Comparison of ENCODE assay signal across 16 mouse cellular contexts in genomic region chr12:104003238-104003612, GRCm38 (mm10). TPM values are rescaled to one million over a fixed set of nuclear protein-coding genes. Genes with fewer than 3 reads are reported as not detected.
DNase-seq lines count a peak whose midpoint lies in the region; ATAC-seq and TF ChIP-seq lines count a peak whose summit lies in the region.
"Had no signal": no experiment of that assay in that cellular context is flagged by ENCODE, and none has a peak within 500 bp of the region (broad histone marks: within the 10 kb centered on the region; RNA-seq: fewer than 3 reads in every experiment).

No protein-coding gene starts in this region.

- no peak for DNase-seq in heart, embryonic 10.5 days (ENCODE audit: low spot score)
- peak; percentile 8 for DNase-seq in midbrain, postnatal 0 days (ENCODE audit: low spot score)
- peak; percentile 59 for DNase-seq in fibroblast of lung, adult 2 months (ENCODE audit: low read depth)
- DNase-seq in telencephalon, adult 2 months (ENCODE audit: low read depth, low spot score): peak; percentile 16
- no peak for DNase-seq in thymus, postnatal 25 days
- no peak for DNase-seq in thymus, adult 2 months
- DNase-seq: cerebellum, postnatal 25 days; gastrocnemius, postnatal 10 days; liver, embryonic 13.5 days had no signal

- no peak overlapping the region for H3K4me3 ChIP-seq in heart, embryonic 16.5 days (ENCODE audit: low read length)
- H3K4me3 ChIP-seq in heart, embryonic 10.5 days: no peak overlapping the region
- no peak overlapping the region for H3K4me3 ChIP-seq in midbrain, postnatal 0 days (ENCODE audit: low read depth, low read length)
- H3K4me3 ChIP-seq in midbrain, embryonic 13.5 days (replicated peaks): no peak overlapping the region
- H3K4me3 ChIP-seq in thymus, adult 2 months (ENCODE audit: control insufficient read depth, insufficient read depth, low read length): no peak overlapping the region
- H3K4me3 ChIP-seq: liver, embryonic 13.5 days had no signal

- no peak overlapping the region for H3K4me2 ChIP-seq in heart, embryonic 16.5 days (ENCODE audit: low read depth, low read length)
- no peak overlapping the region for H3K4me2 ChIP-seq in midbrain, postnatal 0 days (ENCODE audit: low read depth, low read length, poor library complexity, severe bottlenecking)
- no peak overlapping the region for H3K4me2 ChIP-seq in midbrain, embryonic 13.5 days (replicated peaks)
- H3K4me2 ChIP-seq: liver, embryonic 13.5 days had no signal

- TF ChIP-seq CTCF in midbrain, postnatal 0 days (IDR thresholded peaks at IDR 0.05): no peak
- TF ChIP-seq CTCF in thymus, adult 2 months (IDR thresholded peaks at IDR 0.05; ENCODE audit: borderline replicate concordance, control insufficient read depth, extremely low read depth, insufficient read depth, low read length, poor library complexity): no peak

- TF ChIP-seq POLR2A in thymus, adult 2 months (IDR thresholded peaks at IDR 0.05; ENCODE audit: control insufficient read depth, extremely low read depth, insufficient read depth, low read length, poor library complexity): no peak

- no peaks in the 10 kb centered on the region for H3K27me3 ChIP-seq in heart, embryonic 16.5 days (ENCODE audit: control insufficient read depth, insufficient read depth, low read length)
- H3K27me3 ChIP-seq in heart, embryonic 10.5 days (ENCODE audit: insufficient read depth, poor library complexity, severe bottlenecking): no peaks in the 10 kb centered on the region; the same call in 1 of the 2 replicates
- no peaks in the 10 kb centered on the region for H3K27me3 ChIP-seq in midbrain, postnatal 0 days (ENCODE audit: insufficient read depth, low read length)
- no peaks in the 10 kb centered on the region for H3K27me3 ChIP-seq in midbrain, embryonic 13.5 days
- no peaks in the 10 kb centered on the region for H3K27me3 ChIP-seq in thymus, adult 2 months (ENCODE audit: control insufficient read depth, insufficient read depth, low read length)
- H3K27me3 ChIP-seq: liver, embryonic 13.5 days had no signal

- H3K9me3 ChIP-seq in heart, embryonic 16.5 days (replicated peaks; ENCODE audit: control insufficient read depth, low read length): peaks cover 2% of the 10 kb centered on the region; the same call in 1 of the 2 replicates
- H3K9me3 ChIP-seq in heart, embryonic 10.5 days: no peaks in the 10 kb centered on the region; the same call in 1 of the 2 replicates
- no peaks in the 10 kb centered on the region for H3K9me3 ChIP-seq in midbrain, postnatal 0 days (ENCODE audit: low read length)
- H3K9me3 ChIP-seq in midbrain, embryonic 13.5 days: no peaks in the 10 kb centered on the region

- no peaks in the 10 kb centered on the region for H3K36me3 ChIP-seq in heart, embryonic 16.5 days (ENCODE audit: control insufficient read depth, insufficient read depth)
- no peaks in the 10 kb centered on the region for H3K36me3 ChIP-seq in heart, embryonic 10.5 days
- H3K36me3 ChIP-seq in midbrain, postnatal 0 days (ENCODE audit: insufficient read depth, low read length): no peaks in the 10 kb centered on the region
- H3K36me3 ChIP-seq in midbrain, embryonic 13.5 days: no peaks in the 10 kb centered on the region
- H3K36me3 ChIP-seq in thymus, adult 2 months (ENCODE audit: control insufficient read depth, insufficient read depth, low read length): no peaks in the 10 kb centered on the region
- H3K36me3 ChIP-seq: liver, embryonic 13.5 days had no signal

- H3K27ac ChIP-seq in heart, embryonic 16.5 days (ENCODE audit: low read length): peak overlapping the region; percentile 79; the same call in 1 of the 2 replicates
- no peak overlapping the region for H3K27ac ChIP-seq in heart, embryonic 10.5 days
- H3K27ac ChIP-seq in midbrain, postnatal 0 days (ENCODE audit: low read depth, low read length): no peak overlapping the region
- H3K27ac ChIP-seq in midbrain, embryonic 13.5 days: no peak overlapping the region
- H3K27ac ChIP-seq in thymus, adult 2 months (ENCODE audit: control insufficient read depth, insufficient read depth, low read length): no peak overlapping the region
- H3K27ac ChIP-seq: liver, embryonic 13.5 days had no signal

- H3K9ac ChIP-seq in heart, embryonic 16.5 days (ENCODE audit: low read length): no peak overlapping the region
- H3K9ac ChIP-seq in midbrain, postnatal 0 days (replicated peaks; ENCODE audit: low read length, poor library complexity, severe bottlenecking): no peak overlapping the region
- H3K9ac ChIP-seq in midbrain, embryonic 13.5 days (replicated peaks): no peak overlapping the region
- H3K9ac ChIP-seq: liver, embryonic 13.5 days had no signal

- 31% methylated on average over 4 of the region's 4 CpGs for WGBS in heart, embryonic 16.5 days
- 49% methylated on average over 4 of the region's 4 CpGs for WGBS in heart, embryonic 10.5 days
- 57% methylated on average over 4 of the region's 4 CpGs for WGBS in midbrain, postnatal 0 days
- 70% methylated on average over 4 of the region's 4 CpGs for WGBS in midbrain, embryonic 13.5 days
- 38% methylated on average over 4 of the region's 4 CpGs for WGBS in thymus, adult 2 months

- peaks cover 15% of the 10 kb centered on the region for H3K4me1 ChIP-seq in heart, embryonic 16.5 days (ENCODE audit: control insufficient read depth, insufficient read depth, low read length)
- H3K4me1 ChIP-seq in heart, embryonic 10.5 days: no peaks in the 10 kb centered on the region
- H3K4me1 ChIP-seq in midbrain, postnatal 0 days (ENCODE audit: insufficient read depth, low read length): no peaks in the 10 kb centered on the region
- no peaks in the 10 kb centered on the region for H3K4me1 ChIP-seq in midbrain, embryonic 13.5 days (replicated peaks)
- H3K4me1 ChIP-seq in thymus, adult 2 months (replicated peaks; ENCODE audit: control insufficient read depth, insufficient read depth, low read length): no peaks in the 10 kb centered on the region; the same call in 1 of the 2 replicates
- H3K4me1 ChIP-seq: liver, embryonic 13.5 days had no signal

- ATAC-seq in heart, embryonic 16.5 days (replicated peaks; ENCODE audit: extremely low read depth, insufficient read depth, low FRiP score): 0 out of 2 replicates have a peak, but pooled peaks have one; percentile 33
- no peak for ATAC-seq in midbrain, postnatal 0 days (ENCODE audit: low FRiP score)
- ATAC-seq in midbrain, embryonic 13.5 days: no peak
- ATAC-seq: midbrain, embryonic 16.5 days had no signal

RNA-seq across cellular contexts. Expression of gene Serpina9, which starts 10.3 kb away (rescaled TPM):
- polyA plus RNA-seq in heart, embryonic 16.5 days (2015; fragmentation: Nextera tagmentation; extraction: Ambion mirVana): 0.22 and 0.37 TPM in 2 replicates
- polyA plus RNA-seq in heart, embryonic 10.5 days (2016; fragmentation: Nextera tagmentation; extraction: Ambion mirVana): 0.18 TPM in 1 of 2 replicates, not detected in the other
- 0.85 TPM in 1 of 2 replicates, not detected in the other for total RNA-seq in midbrain, postnatal 0 days (2014; rRNA removed)
- polyA plus RNA-seq in midbrain, postnatal 0 days (2015; fragmentation: Nextera tagmentation; extraction: Ambion mirVana): 0.14 and 0.22 TPM in 2 replicates
- polyA plus RNA-seq in midbrain, embryonic 13.5 days (2015; fragmentation: Nextera tagmentation; extraction: Ambion mirVana): not detected in 2 replicates
- 0.39 and 0.78 TPM in 2 replicates for polyA plus RNA-seq in thymus, adult 2 months (2012; rRNA removed)
- total RNA-seq: gastrocnemius, postnatal 10 days had no signal
- polyA plus RNA-seq: forebrain, embryonic 11.5 days; liver, embryonic 13.5 days; midbrain, embryonic 16.5 days; urinary bladder, adult 2 months had no signal

RNA-seq across cellular contexts. Expression of gene Serpina11, which starts 13.5 kb away (rescaled TPM):
- not detected in 2 replicates for polyA plus RNA-seq in heart, embryonic 16.5 days (2015; fragmentation: Nextera tagmentation; extraction: Ambion mirVana)
- 0.72 TPM in 1 of 2 replicates, not detected in the other for polyA plus RNA-seq in heart, embryonic 10.5 days (2016; fragmentation: Nextera tagmentation; extraction: Ambion mirVana)
- total RNA-seq in midbrain, postnatal 0 days (2014; rRNA removed): not detected in 2 replicates
- not detected in 2 replicates for polyA plus RNA-seq in midbrain, postnatal 0 days (2015; fragmentation: Nextera tagmentation; extraction: Ambion mirVana)
- not detected in 2 replicates for polyA plus RNA-seq in midbrain, embryonic 13.5 days (2015; fragmentation: Nextera tagmentation; extraction: Ambion mirVana)
- polyA plus RNA-seq in thymus, adult 2 months (2012; rRNA removed): 0.84 TPM in 2 replicates
- total RNA-seq: gastrocnemius, postnatal 10 days; layer of hippocampus, postnatal 14 days had no signal
- polyA plus RNA-seq: forebrain, embryonic 11.5 days; intestine, embryonic 14.5 days; midbrain, embryonic 16.5 days; urinary bladder, adult 2 months had no signal

RNA-seq across cellular contexts. Expression of gene Serpina12, which starts 41.0 kb away (rescaled TPM):
- polyA plus RNA-seq in heart, embryonic 16.5 days (2015; fragmentation: Nextera tagmentation; extraction: Ambion mirVana): not detected in 2 replicates
- polyA plus RNA-seq in heart, embryonic 10.5 days (2016; fragmentation: Nextera tagmentation; extraction: Ambion mirVana): not detected in 2 replicates
- 0.16 TPM in 1 of 2 replicates, not detected in the other for total RNA-seq in midbrain, postnatal 0 days (2014; rRNA removed)
- not detected in 2 replicates for polyA plus RNA-seq in midbrain, postnatal 0 days (2015; fragmentation: Nextera tagmentation; extraction: Ambion mirVana)
- polyA plus RNA-seq in midbrain, embryonic 13.5 days (2015; fragmentation: Nextera tagmentation; extraction: Ambion mirVana): not detected in 2 replicates
- polyA plus RNA-seq in thymus, adult 2 months (2012; rRNA removed): 0.15 TPM in 2 replicates
- total RNA-seq: gastrocnemius, postnatal 10 days; layer of hippocampus, postnatal 14 days had no signal
- polyA plus RNA-seq: forebrain, embryonic 11.5 days; intestine, embryonic 14.5 days; liver, embryonic 13.5 days; midbrain, embryonic 16.5 days; urinary bladder, adult 2 months had no signal

RNA-seq across cellular contexts. Expression of gene Serpina1e, which starts 44.5 kb away (rescaled TPM):
- 0.22 and 0.85 TPM in 2 replicates for polyA plus RNA-seq in heart, embryonic 16.5 days (2015; fragmentation: Nextera tagmentation; extraction: Ambion mirVana)
- 0.25 and 6.2 TPM in 2 replicates for polyA plus RNA-seq in heart, embryonic 10.5 days (2016; fragmentation: Nextera tagmentation; extraction: Ambion mirVana)
- total RNA-seq in midbrain, postnatal 0 days (2014; rRNA removed): not detected in 2 replicates
- not detected in 2 replicates for polyA plus RNA-seq in midbrain, postnatal 0 days (2015; fragmentation: Nextera tagmentation; extraction: Ambion mirVana)
- polyA plus RNA-seq in midbrain, embryonic 13.5 days (2015; fragmentation: Nextera tagmentation; extraction: Ambion mirVana): 0.16 TPM in 1 of 2 replicates, not detected in the other
- polyA plus RNA-seq in thymus, adult 2 months (2012; rRNA removed): 0.09 and 2.0 TPM in 2 replicates
- total RNA-seq: layer of hippocampus, postnatal 14 days had no signal
- polyA plus RNA-seq: forebrain, embryonic 11.5 days; midbrain, embryonic 16.5 days had no signal

Comparison
In these comparisons a context has a peak if more than half of its experiments do, and no peak if none do; other contexts are left out.
1. DNase-seq: peak in midbrain, postnatal 0 days (single experiment), fibroblast of lung, adult 2 months (single experiment) and telencephalon, adult 2 months (single experiment); none in heart, embryonic 10.5 days (single experiment), thymus, postnatal 25 days (single experiment) and thymus, adult 2 months (single experiment).